Mouse (Mus musculus) embryonic facial prominence, embryonic 10.5 days (tissue): ENCODE results near the gene Frrs1l. TPM values are rescaled to one million over a fixed set of nuclear protein-coding genes. Genes with fewer than 3 reads are reported as not detected.
A peak's percentile ranks its signal among the peaks of the same experiment; 100 is the strongest.

Source experiments
- DNase-seq: peaks from one replicate; pipeline ENCODE4 v3.0.0-alpha.2; 2017; ENCODE audit warnings: low spot score
- H3K27ac ChIP-seq: fragments of 300-500 bp; sonication (generic); replicated peaks from 2 replicates; pipeline ENCODE4 v1.5.1; 2016; ENCODE audit warnings: mild to moderate bottlenecking
- H3K27me3 ChIP-seq: fragments of 300-500 bp; sonication (generic); replicated peaks from 2 replicates; pipeline ENCODE4 v1.6.1; 2016; ENCODE audit warnings: low read depth, mild to moderate bottlenecking; ENCODE audit not compliant: poor library complexity, severe bottlenecking
- H3K36me3 ChIP-seq: fragments of 300-500 bp; sonication (generic); replicated peaks from 2 replicates; pipeline ENCODE4 v1.6.1; 2016; ENCODE audit warnings: mild to moderate bottlenecking, moderate library complexity
- H3K4me1 ChIP-seq: fragments of 300-500 bp; sonication (generic); 2 replicates; pipeline ENCODE4 v1.6.1; 2016
- H3K4me3 ChIP-seq: fragments of 300-500 bp; sonication (generic); 2 replicates; pipeline ENCODE4 v1.5.1; 2016; ENCODE audit warnings: mild to moderate bottlenecking, moderate library complexity
- H3K9me3 ChIP-seq: fragments of 300-500 bp; sonication (generic); 2 replicates; pipeline ENCODE4 v1.6.1; 2016; ENCODE audit warnings: mild to moderate bottlenecking
- WGBS: fragments of 180-500 bp; shearing (Covaris S2); methylation state at CpG from one replicate; pipeline ENCODE4 v1.1.7; 2016; 5-methylcytosine and 5-hydroxymethylcytosine counted together
- polyA plus RNA-seq: library from polyadenylated mRNA; unstranded; fragments of >200 nt; fragmentation: Nextera tagmentation; extraction: Ambion mirVana; gene quantifications from 2 replicates; pipeline ENCODE4 v1.2.1, GENCODE M21; 2016

Frrs1l gene
- polyA plus RNA-seq, 1 experiment from 2014 or later = 1.4 TPM

DNA sequence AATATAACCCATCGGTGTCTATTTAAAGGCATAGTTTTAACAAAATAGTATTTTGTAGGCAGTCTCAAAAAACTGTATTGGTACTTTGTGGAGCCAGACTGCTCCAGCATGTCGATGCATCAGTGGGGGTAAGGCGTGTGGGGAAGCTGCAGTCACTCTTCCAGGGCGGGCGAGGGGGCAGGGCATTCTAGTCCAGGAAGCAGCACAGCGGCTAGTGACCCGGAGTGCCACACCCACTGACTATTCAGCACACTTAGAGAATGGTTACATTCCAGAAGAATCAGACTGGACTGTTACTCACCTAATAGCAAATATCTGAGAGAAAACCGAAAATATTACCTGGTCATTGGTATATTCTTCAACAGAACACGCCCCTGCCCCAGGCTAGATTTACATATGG lies 32.7 kb downstream of the Frrs1l start:
- Histone ChIP-seq H3K4me3 (no peak overlapping the region), H3K4me1 (no peaks in the 10 kb centered on the region; the same call in 1 of the 2 replicates), H3K36me3 (no peaks in the 10 kb centered on the region), H3K9me3 (no peaks in the 10 kb centered on the region), H3K27ac (no peak overlapping the region), H3K27me3 (no peaks in the 10 kb centered on the region)
- no peak for DNase-seq
- WGBS = 61% methylated on average over 9 of the region's 9 CpGs

GRCm38 (mm10) chr4:56953235-56953634 lies 37.0 kb downstream of the Frrs1l start:
- H3K9me3 ChIP-seq = no peaks in the 10 kb centered on the region
- no peak overlapping the region for H3K4me3 ChIP-seq
- no peaks in the 10 kb centered on the region for H3K36me3 ChIP-seq
- H3K27ac ChIP-seq = no peak overlapping the region
- H3K4me1 ChIP-seq = peaks cover 6% of the 10 kb centered on the region
- DNase-seq = no peak
- H3K27me3 ChIP-seq = no peaks in the 10 kb centered on the region
- 66% methylated on average over 6 of the region's 6 CpGs for WGBS

DNA sequence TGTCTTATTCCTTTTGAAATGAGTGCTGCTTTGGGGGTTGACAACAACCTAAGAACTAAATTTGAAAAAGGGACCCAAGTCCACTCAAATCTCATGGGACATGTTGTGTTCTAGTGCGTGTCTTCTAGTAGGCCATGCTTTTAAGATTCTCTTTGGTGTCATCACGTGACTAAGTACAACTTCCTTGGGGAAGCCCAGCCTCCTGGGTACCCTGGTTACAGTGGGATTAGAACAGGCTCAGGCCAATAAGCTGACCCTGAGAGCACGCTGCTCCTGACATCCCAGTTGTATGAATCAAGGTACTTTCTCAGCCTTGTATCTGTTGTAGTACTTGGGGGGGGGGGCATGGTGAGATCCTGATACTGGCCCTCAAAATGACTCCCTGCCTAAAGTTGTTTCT lies 38.5 kb downstream of the Frrs1l start:
- Histone ChIP-seq H3K9me3 (no peaks in the 10 kb centered on the region), H3K27ac (no peak overlapping the region), H3K4me1 (peaks cover 13% of the 10 kb centered on the region), H3K4me3 (no peak overlapping the region), H3K27me3 (no peaks in the 10 kb centered on the region), H3K36me3 (no peaks in the 10 kb centered on the region)
- DNase-seq = no peak
- WGBS = 85% methylated on average over 3 of the region's 3 CpGs

- H3K4me1 ChIP-seq = peaks cover 30% of the 10 kb centered on the region
- H3K9me3 ChIP-seq = no peaks in the 10 kb centered on the region
- WGBS = 70% methylated on average over 6 of the region's 6 CpGs
- no peaks in the 10 kb centered on the region; the same call in 1 of the 2 replicates for H3K36me3 ChIP-seq
- H3K27ac ChIP-seq = no peak overlapping the region
- no peak overlapping the region for H3K4me3 ChIP-seq
- DNase-seq = no peak
- H3K27me3 ChIP-seq = no peaks in the 10 kb centered on the region
These were observed 40.7 kb downstream of the Frrs1l start for GRCm38 (mm10) chr4:56949494-56949893.

- H3K27me3 ChIP-seq = no peaks in the 10 kb centered on the region
- peaks cover 53% of the 10 kb centered on the region for H3K4me1 ChIP-seq
- no peaks in the 10 kb centered on the region; the same call in 1 of the 2 replicates for H3K36me3 ChIP-seq
- H3K4me3 ChIP-seq = peak within 1 kb of the TSS; percentile 93
- H3K27ac ChIP-seq = peak within 1 kb of the TSS; percentile 95
- H3K9me3 ChIP-seq = no peaks in the 10 kb centered on the region
- WGBS = under 1% methylated on average over 107 of the region's 107 CpGs
- peak; percentile 95 for DNase-seq
These were observed 43.2 kb downstream of the Frrs1l start, which contains the start of gene Tmem245 for GRCm38 (mm10) chr4:56946641-56947640. Gene Tmem245 (minus strand): TSS chr4:56947437.

- Histone ChIP-seq H3K4me1 (peaks cover 53% of the 10 kb centered on the region), H3K36me3 (no peaks in the 10 kb centered on the region; the same call in 1 of the 2 replicates), H3K4me3 (peak overlapping the region; percentile 93), H3K9me3 (no peaks in the 10 kb centered on the region), H3K27ac (peak overlapping the region; percentile 95), H3K27me3 (no peaks in the 10 kb centered on the region)
- DNase-seq = no peak
- WGBS = 1% methylated on average over 14 of the region's 14 CpGs
These were observed 44.0 kb downstream of the Frrs1l start for GRCm38 (mm10) chr4:56946180-56946579.

DNA sequence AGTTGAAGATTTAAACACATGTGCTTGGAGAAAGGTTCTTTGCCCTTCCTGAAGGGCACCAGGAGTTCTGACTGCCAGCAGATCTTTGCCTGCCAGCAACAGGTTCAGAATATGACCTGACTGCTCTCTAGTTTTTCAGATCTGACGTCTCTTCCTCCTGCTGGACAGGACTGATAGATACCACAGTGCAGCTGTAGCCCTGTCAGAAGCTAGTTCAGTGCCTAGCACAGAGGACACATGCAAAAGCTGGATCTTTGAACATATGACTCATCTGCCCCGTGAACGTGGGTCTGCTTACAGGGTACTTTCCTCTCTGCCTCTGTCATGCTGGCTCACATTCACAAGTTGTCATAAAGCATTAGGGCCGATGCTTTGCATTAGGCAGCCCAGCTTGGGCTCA lies 45.9 kb downstream of the Frrs1l start:
- no peak for DNase-seq
- H3K9me3 ChIP-seq = no peaks in the 10 kb centered on the region
- H3K27ac ChIP-seq = no peak overlapping the region
- no peaks in the 10 kb centered on the region for H3K27me3 ChIP-seq
- H3K4me1 ChIP-seq = peaks cover 56% of the 10 kb centered on the region
- 71% methylated on average over 4 of the region's 4 CpGs for WGBS
- no peak overlapping the region for H3K4me3 ChIP-seq
- no peaks in the 10 kb centered on the region; the same call in 1 of the 2 replicates for H3K36me3 ChIP-seq

DNA sequence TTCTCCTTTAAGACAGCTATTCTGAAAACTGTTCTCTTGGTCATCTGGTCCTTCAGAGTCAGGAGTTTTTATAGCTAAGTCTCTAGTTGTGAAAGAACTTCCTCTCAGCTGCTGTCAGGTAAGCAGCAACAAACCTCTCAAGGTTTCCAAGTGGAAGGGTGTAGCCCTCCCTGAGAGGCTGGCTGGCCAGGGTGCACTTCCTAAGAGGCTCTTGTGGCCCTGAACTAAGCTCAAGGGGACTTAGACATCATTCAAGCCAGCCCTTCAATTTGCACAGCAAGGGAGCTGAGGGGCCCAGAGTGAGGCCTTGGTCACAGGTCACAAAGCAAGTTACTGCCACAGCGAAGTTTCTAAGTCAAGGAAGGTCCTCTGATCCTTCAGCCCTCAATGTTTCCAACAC lies 46.9 kb downstream of the Frrs1l start:
- DNase-seq = no peak
- Histone ChIP-seq H3K36me3 (peaks cover 5% of the 10 kb centered on the region; the same call in 1 of the 2 replicates), H3K4me1 (peaks cover 50% of the 10 kb centered on the region), H3K27ac (no peak overlapping the region), H3K9me3 (no peaks in the 10 kb centered on the region), H3K4me3 (no peak overlapping the region), H3K27me3 (no peaks in the 10 kb centered on the region)
- WGBS = 44% methylated on average over 1 of the region's 1 CpGs

- WGBS = 82% methylated on average over 1 of the region's 1 CpGs
- DNase-seq = no peak
These were observed 47.6 kb downstream of the Frrs1l start for GRCm38 (mm10) chr4:56942567-56942966.

DNA sequence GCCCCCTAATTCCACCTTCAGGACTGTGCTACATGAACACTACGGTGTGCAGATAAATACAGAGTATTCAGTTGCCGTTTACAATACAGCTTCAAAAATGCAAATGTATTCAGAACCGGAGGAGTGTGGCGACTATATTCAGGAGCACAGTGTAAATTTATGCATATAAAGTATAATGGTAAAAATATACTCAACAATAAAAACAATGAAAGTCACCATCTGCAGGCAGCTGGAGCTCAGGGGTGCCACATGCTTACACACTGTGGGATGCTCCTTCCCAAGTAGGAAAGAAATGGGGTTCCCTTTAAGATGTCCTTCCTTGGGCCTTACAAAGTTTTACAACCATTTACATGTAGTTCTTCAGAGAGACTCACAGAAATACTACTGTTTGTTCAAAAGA lies 48.7 kb downstream of the Frrs1l start:
- WGBS = 89% methylated on average over 4 of the region's 4 CpGs

More at GRCm38 (mm10) chr4:56942567-56942966, 47.6 kb downstream of the Frrs1l start:
- H3K4me3 ChIP-seq = no peak overlapping the region
- no peaks in the 10 kb centered on the region for H3K27me3 ChIP-seq
- H3K9me3 ChIP-seq = no peaks in the 10 kb centered on the region
- H3K27ac ChIP-seq = no peak overlapping the region
- H3K36me3 ChIP-seq = peaks cover 6% of the 10 kb centered on the region; the same call in 1 of the 2 replicates
- H3K4me1 ChIP-seq = peaks cover 43% of the 10 kb centered on the region

GRCm38 (mm10) chr4:56937136-56937535 lies 53.1 kb downstream of the Frrs1l start:
- peaks cover 60% of the 10 kb centered on the region for H3K36me3 ChIP-seq
- 68% methylated on average over 6 of the region's 6 CpGs for WGBS

More for the DNA sequence above, 48.7 kb downstream of the Frrs1l start:
- DNase-seq = no peak
- Histone ChIP-seq H3K9me3 (no peaks in the 10 kb centered on the region), H3K27me3 (no peaks in the 10 kb centered on the region), H3K27ac (no peak overlapping the region), H3K36me3 (peaks cover 17% of the 10 kb centered on the region), H3K4me3 (no peak overlapping the region), H3K4me1 (peaks cover 52% of the 10 kb centered on the region)

DNA sequence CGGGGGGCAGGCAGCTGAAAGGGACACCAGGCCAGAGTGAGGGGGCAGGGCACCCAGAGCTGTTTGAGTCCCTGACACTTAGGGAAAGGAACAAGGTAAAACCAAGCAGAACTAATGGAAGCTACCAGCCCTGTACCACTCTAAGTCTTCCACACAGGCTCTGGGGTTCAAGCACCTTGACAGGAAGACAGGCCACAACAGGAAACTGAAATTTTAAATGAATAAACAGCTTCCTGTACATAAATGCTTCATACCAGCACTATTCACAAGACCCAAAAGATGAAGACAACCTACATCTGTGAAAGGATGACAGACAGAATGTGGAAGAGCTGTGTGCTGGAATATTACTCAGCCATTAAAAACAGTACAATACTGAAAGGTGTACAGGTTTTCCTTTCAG lies 54.9 kb downstream of the Frrs1l start:
- Histone ChIP-seq H3K4me3 (no peak overlapping the region), H3K27me3 (no peaks in the 10 kb centered on the region), H3K9me3 (no peaks in the 10 kb centered on the region), H3K36me3 (peaks cover 78% of the 10 kb centered on the region), H3K4me1 (0 out of 2 replicates have a peak, but pooled peaks cover 9% of the 10 kb centered on the region), H3K27ac (no peak overlapping the region)
- DNase-seq = no peak
- 60% methylated on average over 1 of the region's 1 CpGs for WGBS

More at GRCm38 (mm10) chr4:56937136-56937535, 53.1 kb downstream of the Frrs1l start:
- DNase-seq = no peak
- Histone ChIP-seq H3K27me3 (no peaks in the 10 kb centered on the region), H3K4me1 (0 out of 2 replicates have a peak, but pooled peaks cover 13% of the 10 kb centered on the region), H3K9me3 (no peaks in the 10 kb centered on the region), H3K27ac (no peak overlapping the region), H3K4me3 (no peak overlapping the region)
